Mouse (Mus musculus) lung, postnatal 0 days (tissue): Measurements from ENCODE around the gene Atp13a5. TPM values are rescaled to one million over a fixed set of nuclear protein-coding genes. Genes with fewer than 3 reads are reported as not detected.

Experiments used
- ATAC-seq: fragments of 200-750 bp; cut with Nextera tagmentation; 2 replicates; pipeline ENCODE4 v1.8.0; 2017; ENCODE audit warnings: moderate library complexity
- DNase-seq: peaks from one replicate; pipeline ENCODE4 v3.0.0-alpha.2; 2016; ENCODE audit warnings: low spot score
- H3K27ac ChIP-seq: fragments of 300-500 bp; sonication (generic); 2 replicates; pipeline ENCODE4 v1.5.1; 2014; ENCODE audit warnings: antibody characterized with exemption, mild to moderate bottlenecking, low read length, mixed read lengths
- H3K27me3 ChIP-seq: fragments of 300-500 bp; sonication (generic); replicated peaks from 2 replicates; pipeline ENCODE4 v1.6.1; 2014; ENCODE audit warnings: low read length, mixed read lengths; ENCODE audit not compliant: insufficient read depth
- H3K36me3 ChIP-seq: fragments of 300-500 bp; sonication (generic); 2 replicates; pipeline ENCODE4 v1.6.1; 2014; ENCODE audit warnings: low read length, mixed read lengths; ENCODE audit not compliant: insufficient read depth
- H3K4me1 ChIP-seq: fragments of 300-500 bp; sonication (generic); 2 replicates; pipeline ENCODE4 v1.6.1; 2014; ENCODE audit warnings: antibody characterized with exemption, low read depth, low read length, mixed read lengths; ENCODE audit not compliant: insufficient read depth
- H3K4me2 ChIP-seq: fragments of 300-500 bp; sonication (generic); replicated peaks from 2 replicates; pipeline ENCODE4 v1.6.1; 2014; ENCODE audit warnings: low read depth, mild to moderate bottlenecking, low read length, moderate library complexity, mixed read lengths
- H3K4me3 ChIP-seq: fragments of 300-500 bp; sonication (generic); 2 replicates; pipeline ENCODE4 v1.5.1; 2014; ENCODE audit warnings: low read depth, low read length
- H3K9ac ChIP-seq: fragments of 300-500 bp; sonication (generic); replicated peaks from 2 replicates; pipeline ENCODE4 v1.6.1; 2014; ENCODE audit warnings: low read depth, mild to moderate bottlenecking
- H3K9me3 ChIP-seq: fragments of 300-500 bp; sonication (generic); 2 replicates; pipeline ENCODE4 v1.6.1; 2016; ENCODE audit warnings: low read length, mixed read lengths
- CTCF ChIP-seq: IDR thresholded peaks from 2 replicates; pipeline ENCODE4 v1.5.1; 2016; ENCODE audit warnings: antibody characterized with exemption, mild to moderate bottlenecking
- EP300 ChIP-seq: IDR thresholded peaks from 2 replicates; pipeline ENCODE4 v1.6.1; 2016; ENCODE audit warnings: antibody characterized with exemption, mild to moderate bottlenecking, control low read depth
- WGBS: fragments of 180-500 bp; shearing (Covaris S2); extraction: QIAGEN DNeasy Blood & Tissue Kit; methylation state at CpG from one replicate; pipeline ENCODE4 v1.1.7; 2014; 5-methylcytosine and 5-hydroxymethylcytosine counted together
- polyA plus RNA-seq: library from polyadenylated mRNA; unstranded; fragments of >200 nt; fragmentation: Nextera tagmentation; extraction: Ambion mirVana; gene quantifications from 2 replicates; pipeline ENCODE4 v1.2.1, GENCODE M21; 2015

The Atp13a5 gene
- polyA plus RNA-seq, 1 experiment from 2014 or later, result 0.07 TPM

GRCm38 (mm10) chr16:29195156-29195555, 183.4 kb downstream of the Atp13a5 start:
- H3K4me2 ChIP-seq, result no peak overlapping the region
- H3K9me3 ChIP-seq, result no peaks in the 10 kb centered on the region

GRCm38 (mm10) chr16:29193981-29194380, 184.6 kb downstream of the Atp13a5 start:
- no peak for ATAC-seq

More at GRCm38 (mm10) chr16:29195156-29195555, 183.4 kb downstream of the Atp13a5 start:
- Histone ChIP-seq H3K4me3 (no peak overlapping the region), H3K4me1 (no peaks in the 10 kb centered on the region), H3K36me3 (no peaks in the 10 kb centered on the region), H3K27ac (no peak overlapping the region), H3K9ac (no peak overlapping the region), H3K27me3 (no peaks in the 10 kb centered on the region)
- DNase-seq (no peak), ATAC-seq (no peak)
- 84% methylated on average over 1 of the region's 1 CpGs for WGBS
- TF ChIP-seq EP300 (no peak), CTCF (no peak)

GRCm38 (mm10) chr16:29192911-29193310, 185.6 kb downstream of the Atp13a5 start:
- Histone ChIP-seq H3K4me2 (no peak overlapping the region), H3K27me3 (no peaks in the 10 kb centered on the region), H3K27ac (no peak overlapping the region), H3K9ac (no peak overlapping the region), H3K4me3 (no peak overlapping the region), H3K4me1 (no peaks in the 10 kb centered on the region), H3K36me3 (no peaks in the 10 kb centered on the region), H3K9me3 (no peaks in the 10 kb centered on the region)
- ATAC-seq, result no peak
- WGBS, result 37% methylated on average over 5 of the region's 5 CpGs
- DNase-seq, result no peak
- TF ChIP-seq CTCF, result no peak
- no peak for TF ChIP-seq EP300

More at GRCm38 (mm10) chr16:29193981-29194380, 184.6 kb downstream of the Atp13a5 start:
- H3K27me3 ChIP-seq, result no peaks in the 10 kb centered on the region
- no peak overlapping the region for H3K4me2 ChIP-seq
- no peak overlapping the region for H3K4me3 ChIP-seq
- no peaks in the 10 kb centered on the region for H3K9me3 ChIP-seq
- no peak for DNase-seq
- no peaks in the 10 kb centered on the region for H3K36me3 ChIP-seq
- TF ChIP-seq CTCF (no peak), EP300 (no peak)
- no peak overlapping the region for H3K9ac ChIP-seq
- 75% methylated on average over 4 of the region's 4 CpGs for WGBS
- H3K27ac ChIP-seq, result no peak overlapping the region
- H3K4me1 ChIP-seq, result no peaks in the 10 kb centered on the region

Other genes starting within 250 kb of the Atp13a5 start
- gene Hrasls, start 169.0 kb downstream of the Atp13a5 start, polyA plus RNA-seq, result 0.14 and 0.21 TPM in 2 replicates
- 2.0 and 2.4 TPM in 2 replicates for gene Atp13a4, start 166.1 kb upstream of the Atp13a5 start, polyA plus RNA-seq
- gene Opa1, start 200.6 kb upstream of the Atp13a5 start, polyA plus RNA-seq, result 13.1 and 14.1 TPM in 2 replicates